Mouse (Mus musculus): ENCODE results near the gene Myo6. TPM values are rescaled to one million over a fixed set of nuclear protein-coding genes. Genes with fewer than 3 reads are reported as not detected.

The Myo6 gene
- total RNA-seq, 2 experiments from 2014 or later = 10.9 to 16.2 TPM

Other genes with a start within 250 kb of the Myo6 start
- gene Filip1, start 152.2 kb upstream of the Myo6 start, total RNA-seq (2021) = 10 to 100 TPM; 69.5 to 75.8 TPM
- 10 to 100 TPM; 63.8 to 85.2 TPM for gene Senp6, start 98.1 kb upstream of the Myo6 start, total RNA-seq (2021)